Mouse (Mus musculus): ENCODE measurements around the gene Hbs1l. TPM values are rescaled to one million over a fixed set of nuclear protein-coding genes. Genes with fewer than 3 reads are reported as not detected.

The Hbs1l gene
- polyA plus RNA-seq, 1 experiment = 27.8 TPM

- TF ChIP-seq POLR2A (IDR thresholded peaks at IDR 0.05; ENCODE audit: control insufficient read depth, extremely low read depth, insufficient read depth, low read length, poor library complexity) (no peak), CTCF (IDR thresholded peaks at IDR 0.05; ENCODE audit: borderline replicate concordance, control insufficient read depth, extremely low read depth, insufficient read depth, low read length, poor library complexity) (no peak)
- WGBS = 93% methylated on average over 13 of the region's 13 CpGs
- no peak within 1 kb of the TSS for H3K27ac ChIP-seq (ENCODE audit: control insufficient read depth, insufficient read depth, low read length)
- H3K4me3 ChIP-seq (ENCODE audit: control insufficient read depth, insufficient read depth, low read length) = no peak within 1 kb of the TSS
- DNase-seq = no peak
- H3K4me1 ChIP-seq (replicated peaks; ENCODE audit: control insufficient read depth, insufficient read depth, low read length) = no peaks in the 10 kb centered on the region
- H3K36me3 ChIP-seq (ENCODE audit: control insufficient read depth, insufficient read depth, low read length) = no peaks in the 10 kb centered on the region
- H3K27me3 ChIP-seq (ENCODE audit: control insufficient read depth, insufficient read depth, low read length) = no peaks in the 10 kb centered on the region
These were observed 81.1 kb downstream of the Hbs1l start, which contains the start of gene Aldh8a1 for GRCm38 (mm10) chr10:21376682-21377473. Gene Aldh8a1, plus strand, starts transcription at chr10:21377291.

- peak; percentile 49 for DNase-seq
- no peaks in the 10 kb centered on the region for H3K36me3 ChIP-seq (ENCODE audit: control insufficient read depth, insufficient read depth, low read length)
- no peaks in the 10 kb centered on the region for H3K27me3 ChIP-seq (ENCODE audit: control insufficient read depth, insufficient read depth, low read length)
- TF ChIP-seq CTCF (IDR thresholded peaks at IDR 0.05; ENCODE audit: borderline replicate concordance, control insufficient read depth, extremely low read depth, insufficient read depth, low read length, poor library complexity) (no peak), POLR2A (IDR thresholded peaks at IDR 0.05; ENCODE audit: control insufficient read depth, extremely low read depth, insufficient read depth, low read length, poor library complexity) (no peak)
- WGBS = 62% methylated on average over 9 of the region's 9 CpGs
- H3K4me1 ChIP-seq (replicated peaks; ENCODE audit: control insufficient read depth, insufficient read depth, low read length) = no peaks in the 10 kb centered on the region
- no peak overlapping the region for H3K4me3 ChIP-seq (ENCODE audit: control insufficient read depth, insufficient read depth, low read length)
- no peak overlapping the region for H3K27ac ChIP-seq (ENCODE audit: control insufficient read depth, insufficient read depth, low read length)
These were observed 82.6 kb downstream of the Hbs1l start for GRCm38 (mm10) chr10:21378196-21378944.

DNA sequence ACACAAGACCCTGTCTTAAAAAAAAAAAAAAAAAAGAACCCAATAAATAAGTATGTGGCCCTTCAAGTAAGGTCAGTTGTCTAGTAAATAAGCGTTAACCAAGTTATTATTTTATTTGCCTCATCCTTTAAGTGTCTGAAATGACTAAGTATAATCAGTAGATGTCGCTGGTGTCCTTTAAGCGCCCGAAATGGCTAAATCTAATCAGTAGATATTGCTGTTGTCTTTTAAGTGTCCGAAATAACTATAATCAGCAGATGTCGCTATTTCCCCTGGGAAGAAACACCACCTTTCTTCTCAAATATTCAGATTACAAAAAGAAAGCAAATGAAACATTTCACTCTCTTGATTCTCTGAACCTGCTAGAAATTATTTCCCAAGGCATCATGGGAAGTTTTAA is 87.1 kb downstream of the Hbs1l start:
- Histone ChIP-seq H3K36me3 (ENCODE audit: control insufficient read depth, insufficient read depth, low read length) (no peaks in the 10 kb centered on the region), H3K4me3 (ENCODE audit: control insufficient read depth, insufficient read depth, low read length) (no peak overlapping the region), H3K27ac (ENCODE audit: control insufficient read depth, insufficient read depth, low read length) (no peak overlapping the region), H3K4me1 (replicated peaks; ENCODE audit: control insufficient read depth, insufficient read depth, low read length) (no peaks in the 10 kb centered on the region), H3K27me3 (ENCODE audit: control insufficient read depth, insufficient read depth, low read length) (no peaks in the 10 kb centered on the region)
- no peak for TF ChIP-seq POLR2A (IDR thresholded peaks at IDR 0.05; ENCODE audit: control insufficient read depth, extremely low read depth, insufficient read depth, low read length, poor library complexity)
- TF ChIP-seq CTCF (IDR thresholded peaks at IDR 0.05; ENCODE audit: borderline replicate concordance, control insufficient read depth, extremely low read depth, insufficient read depth, low read length, poor library complexity) = no peak
- 5% methylated on average over 6 of the region's 6 CpGs for WGBS
- peak; percentile 41 for DNase-seq

DNA sequence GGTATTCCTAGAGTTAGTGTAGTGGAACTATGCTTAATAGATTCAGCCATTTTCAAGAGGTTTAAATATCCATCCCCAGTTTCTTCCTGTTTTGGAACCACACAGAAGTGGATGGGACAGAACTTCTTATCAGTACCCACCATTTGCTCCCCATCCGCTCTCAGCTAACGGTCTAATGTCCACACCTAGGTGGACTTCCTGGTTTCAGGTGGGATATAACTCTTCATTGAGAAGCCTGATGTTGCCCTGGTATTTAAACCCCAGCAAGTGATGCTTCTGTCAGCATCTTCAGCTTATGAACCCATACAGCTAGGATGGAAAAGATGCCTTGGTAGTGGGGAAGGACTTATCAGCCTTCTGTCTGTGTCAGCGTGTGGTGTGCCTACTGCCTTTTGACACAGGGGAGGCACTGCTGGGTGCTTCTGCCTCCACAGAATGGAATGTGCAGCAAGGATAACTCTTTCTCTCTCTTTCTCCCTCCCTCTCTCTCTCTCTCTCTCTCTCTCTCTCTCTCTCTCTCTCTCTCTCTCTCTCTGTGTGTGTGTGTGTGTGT is 89.4 kb downstream of the Hbs1l start:
- H3K27me3 ChIP-seq (ENCODE audit: control insufficient read depth, insufficient read depth, low read length) = no peaks in the 10 kb centered on the region
- no peak overlapping the region for H3K4me3 ChIP-seq (ENCODE audit: control insufficient read depth, insufficient read depth, low read length)
- no peaks in the 10 kb centered on the region for H3K4me1 ChIP-seq (replicated peaks; ENCODE audit: control insufficient read depth, insufficient read depth, low read length)
- no peak for DNase-seq
- no peak overlapping the region for H3K27ac ChIP-seq (ENCODE audit: control insufficient read depth, insufficient read depth, low read length)
- TF ChIP-seq POLR2A (IDR thresholded peaks at IDR 0.05; ENCODE audit: control insufficient read depth, extremely low read depth, insufficient read depth, low read length, poor library complexity) (no peak), CTCF (IDR thresholded peaks at IDR 0.05; ENCODE audit: borderline replicate concordance, control insufficient read depth, extremely low read depth, insufficient read depth, low read length, poor library complexity) (no peak)
- no peaks in the 10 kb centered on the region for H3K36me3 ChIP-seq (ENCODE audit: control insufficient read depth, insufficient read depth, low read length)
- 69% methylated on average over 3 of the region's 3 CpGs for WGBS

DNA sequence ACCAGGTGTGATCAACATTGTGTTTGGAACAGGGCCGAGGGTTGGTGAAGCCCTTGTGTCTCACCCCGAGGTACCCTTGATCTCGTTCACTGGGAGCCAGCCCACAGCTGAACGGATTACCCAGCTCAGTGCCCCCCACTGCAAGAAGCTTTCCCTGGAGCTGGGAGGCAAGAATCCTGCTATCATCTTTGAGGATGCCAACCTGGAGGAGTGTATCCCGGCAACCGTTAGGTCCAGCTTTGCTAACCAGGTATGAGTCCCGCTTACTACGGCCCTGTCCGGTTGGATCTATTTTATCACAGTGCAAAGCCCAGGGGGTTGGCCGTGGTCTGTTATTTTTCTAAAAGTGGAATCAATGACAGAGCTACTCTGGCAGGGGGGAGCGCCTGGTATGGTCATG is 93.3 kb downstream of the Hbs1l start:
- no peaks in the 10 kb centered on the region for H3K27me3 ChIP-seq (ENCODE audit: control insufficient read depth, insufficient read depth, low read length)

DNA sequence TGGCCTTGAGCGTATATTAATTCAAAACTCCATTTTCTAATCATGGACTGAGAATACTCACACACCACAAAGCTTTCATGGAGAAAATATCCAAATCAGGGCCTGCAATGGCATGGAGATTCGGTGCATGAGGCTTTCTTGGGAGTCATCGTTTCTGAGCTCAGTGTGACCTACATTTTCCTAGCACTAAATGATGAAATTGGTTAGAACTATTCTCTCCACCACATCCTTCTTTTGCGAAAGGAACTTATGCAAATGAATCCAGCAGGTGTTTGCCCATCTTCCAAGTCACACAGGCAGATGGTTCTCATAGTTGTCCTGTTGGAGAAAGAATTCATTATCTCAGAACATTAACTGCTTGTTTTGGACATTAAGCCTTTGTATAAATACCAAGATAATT is 94.7 kb downstream of the Hbs1l start:
- Histone ChIP-seq H3K4me1 (replicated peaks; ENCODE audit: control insufficient read depth, insufficient read depth, low read length) (no peaks in the 10 kb centered on the region), H3K27me3 (ENCODE audit: control insufficient read depth, insufficient read depth, low read length) (no peaks in the 10 kb centered on the region), H3K4me3 (ENCODE audit: control insufficient read depth, insufficient read depth, low read length) (no peak overlapping the region), H3K36me3 (ENCODE audit: control insufficient read depth, insufficient read depth, low read length) (no peaks in the 10 kb centered on the region), H3K27ac (ENCODE audit: control insufficient read depth, insufficient read depth, low read length) (no peak overlapping the region)
- 87% methylated on average over 4 of the region's 4 CpGs for WGBS
- no peak for DNase-seq
- no peak for TF ChIP-seq CTCF (IDR thresholded peaks at IDR 0.05; ENCODE audit: borderline replicate concordance, control insufficient read depth, extremely low read depth, insufficient read depth, low read length, poor library complexity)
- no peak for TF ChIP-seq POLR2A (IDR thresholded peaks at IDR 0.05; ENCODE audit: control insufficient read depth, extremely low read depth, insufficient read depth, low read length, poor library complexity)

More for the DNA sequence above, 93.3 kb downstream of the Hbs1l start:
- WGBS = 95% methylated on average over 11 of the region's 11 CpGs
- H3K27ac ChIP-seq (ENCODE audit: control insufficient read depth, insufficient read depth, low read length) = no peak overlapping the region
- no peak overlapping the region for H3K4me3 ChIP-seq (ENCODE audit: control insufficient read depth, insufficient read depth, low read length)
- H3K4me1 ChIP-seq (replicated peaks; ENCODE audit: control insufficient read depth, insufficient read depth, low read length) = no peaks in the 10 kb centered on the region
- TF ChIP-seq POLR2A (IDR thresholded peaks at IDR 0.05; ENCODE audit: control insufficient read depth, extremely low read depth, insufficient read depth, low read length, poor library complexity) (no peak), CTCF (IDR thresholded peaks at IDR 0.05; ENCODE audit: borderline replicate concordance, control insufficient read depth, extremely low read depth, insufficient read depth, low read length, poor library complexity) (no peak)
- no peaks in the 10 kb centered on the region for H3K36me3 ChIP-seq (ENCODE audit: control insufficient read depth, insufficient read depth, low read length)
- no peak for DNase-seq

Data from thymus, adult 2 months (tissue).